Mouse (Mus musculus) MEL (cell line): ENCODE results near the gene 4930503B20Rik. TPM values are rescaled to one million over a fixed set of nuclear protein-coding genes. Genes with fewer than 3 reads are reported as not detected.

ENCODE experiments used
- DNase-seq: peaks from one replicate; pipeline ENCODE4 v3.0.0; 2011; ENCODE audit warnings: low read depth, low spot score
- H3K27ac ChIP-seq: 2 replicates; pipeline ENCODE4 v1.5.1; 2012; ENCODE audit warnings: low read depth, mild to moderate bottlenecking, control low read depth, low read length, moderate library complexity; ENCODE audit not compliant: control insufficient read depth
- H3K27me3 ChIP-seq, 2 experiments: fragments of 150-350 bp in 1 of 2; sonication (generic) in 1 of 2; 2 replicates each; pipeline ENCODE4 v1.6.1; 2012; ENCODE audit warnings: low read length in 2 of 2, mild to moderate bottlenecking in 2 of 2, improper control_type of control experiment in 1 of 2, moderate library complexity in 1 of 2; ENCODE audit not compliant: insufficient read depth in 2 of 2, control insufficient read depth in 1 of 2
- H3K36me3 ChIP-seq, 2 experiments: 2 replicates each; pipeline ENCODE4 v1.6.1; 2012 to 2014; ENCODE audit warnings: low read length in 2 of 2, improper control_type of control experiment in 1 of 2, inconsistent platforms in 1 of 2, mild to moderate bottlenecking in 1 of 2; ENCODE audit not compliant: insufficient read depth in 2 of 2, control insufficient read depth in 1 of 2
- H3K4me1 ChIP-seq, 2 experiments: fragments of 150-350 bp in 1 of 2; sonication (generic) in 1 of 2; 2 replicates each; pipeline ENCODE4 v1.6.1; 2012; ENCODE audit warnings: low read length in 2 of 2, improper control_type of control experiment in 1 of 2, mild to moderate bottlenecking in 1 of 2; ENCODE audit not compliant: insufficient read depth in 2 of 2, control insufficient read depth in 1 of 2
- H3K4me3 ChIP-seq, 2 experiments: fragments of 150-350 bp in 1 of 2; sonication (generic) in 1 of 2; 2 replicates each; pipeline ENCODE4 v1.5.1; 2012; ENCODE audit warnings: low read depth in 2 of 2, low read length in 2 of 2, mild to moderate bottlenecking in 2 of 2, moderate library complexity in 2 of 2, control low read depth in 1 of 2, improper control_type of control experiment in 1 of 2; ENCODE audit not compliant: control insufficient read depth in 1 of 2, insufficient read depth in 1 of 2
- H3K79me2 ChIP-seq: 2 replicates; pipeline ENCODE4 v1.6.1; 2012; ENCODE audit warnings: mild to moderate bottlenecking, low read length, moderate library complexity; ENCODE audit not compliant: control insufficient read depth, poor library complexity, insufficient read depth
- H3K9ac ChIP-seq: 2 replicates; pipeline ENCODE4 v1.6.1; 2012; ENCODE audit warnings: low read depth, mild to moderate bottlenecking, control low read depth, low read length, moderate library complexity; ENCODE audit not compliant: control insufficient read depth, poor library complexity, severe bottlenecking
- H3K9me3 ChIP-seq: fragments of 150-350 bp; sonication (generic); replicated peaks from 2 replicates; pipeline ENCODE4 v1.6.1; 2012; ENCODE audit warnings: mild to moderate bottlenecking, low read length, improper control_type of control experiment, moderate library complexity; ENCODE audit not compliant: insufficient read depth
- BHLHE40 ChIP-seq: IDR thresholded peaks from 2 replicates; pipeline ENCODE4 v1.6.1; 2012; ENCODE audit warnings: low read depth, mild to moderate bottlenecking, inconsistent platforms, low read length, improper control_type of control experiment, borderline replicate concordance
- CHD1 ChIP-seq: IDR thresholded peaks from 2 replicates; pipeline ENCODE4 v1.6.1; 2012; ENCODE audit warnings: low read depth, mild to moderate bottlenecking, inconsistent platforms, low read length, improper control_type of control experiment
- CHD2 ChIP-seq: IDR thresholded peaks from 2 replicates; pipeline ENCODE4 v1.6.1; 2011; ENCODE audit warnings: low read length, improper control_type of control experiment
- CTCF ChIP-seq, 3 experiments: IDR thresholded peaks in 2 of 3; conservative IDR thresholded peaks in 1 of 3; 2 replicates each; pipeline ENCODE4 v1.5.1; 2011 to 2012; ENCODE audit warnings: low read length in 3 of 3, low read depth in 2 of 3, mild to moderate bottlenecking in 2 of 3, improper control_type of control experiment in 1 of 3, inconsistent platforms in 1 of 3, mixed read lengths in 1 of 3, moderate library complexity in 1 of 3; ENCODE audit not compliant: control insufficient read depth in 1 of 3, insufficient read depth in 1 of 3, poor library complexity in 1 of 3, severe bottlenecking in 1 of 3
- E2F4 ChIP-seq: IDR thresholded peaks from 2 replicates; pipeline ENCODE4 v1.6.1; 2011; ENCODE audit warnings: low read depth, low read length, improper control_type of control experiment, borderline replicate concordance
- ELF1 ChIP-seq: IDR thresholded peaks from 2 replicates; pipeline ENCODE4 v1.6.1; 2014; ENCODE audit warnings: low read depth, mild to moderate bottlenecking, inconsistent platforms, low read length, improper control_type of control experiment, moderate library complexity
- GABPA ChIP-seq: IDR thresholded peaks from 2 replicates; pipeline ENCODE4 v1.6.1; 2012; ENCODE audit warnings: low read depth, mild to moderate bottlenecking, inconsistent platforms, low read length, improper control_type of control experiment, moderate library complexity
- GATA1 ChIP-seq: IDR thresholded peaks from 2 replicates; pipeline ENCODE4 v1.6.1; 2011; ENCODE audit warnings: low read depth, low read length, improper control_type of control experiment
- MAFK ChIP-seq: IDR thresholded peaks from 2 replicates; pipeline ENCODE4 v1.6.1; 2011; ENCODE audit warnings: low read depth, mild to moderate bottlenecking, low read length, improper control_type of control experiment, borderline replicate concordance
- MAX ChIP-seq: IDR thresholded peaks from 2 replicates; pipeline ENCODE4 v1.6.1; 2011; ENCODE audit warnings: low read length, improper control_type of control experiment
- MXI1 ChIP-seq: IDR thresholded peaks from 2 replicates; pipeline ENCODE4 v1.6.1; 2011; ENCODE audit warnings: mild to moderate bottlenecking, low read depth, low read length, improper control_type of control experiment
- MYB ChIP-seq: IDR thresholded peaks from 2 replicates; pipeline ENCODE4 v1.6.1; 2011; ENCODE audit warnings: mild to moderate bottlenecking, low read depth, low read length, improper control_type of control experiment
- NELFE ChIP-seq: IDR thresholded peaks from 2 replicates; pipeline ENCODE4 v1.6.1; 2011; ENCODE audit warnings: low read depth, low read length, improper control_type of control experiment
- NRF1 ChIP-seq: IDR thresholded peaks from 2 replicates; pipeline ENCODE4 v1.6.1; 2014; ENCODE audit warnings: low read depth, mild to moderate bottlenecking, inconsistent platforms, low read length, improper control_type of control experiment, moderate library complexity; ENCODE audit not compliant: poor library complexity, insufficient read depth, severe bottlenecking
- POLR2A ChIP-seq, 2 experiments: IDR thresholded peaks; 2 replicates each; pipeline ENCODE4 v1.6.1; 2011 to 2012; ENCODE audit warnings: low read length in 2 of 2, mild to moderate bottlenecking in 2 of 2, control low read depth in 1 of 2, improper control_type of control experiment in 1 of 2, low read depth in 1 of 2, moderate library complexity in 1 of 2; ENCODE audit not compliant: control insufficient read depth in 1 of 2, insufficient read depth in 1 of 2, poor library complexity in 1 of 2
- POLR2AphosphoS2 ChIP-seq: IDR thresholded peaks from 2 replicates; pipeline ENCODE4 v1.6.1; 2011; ENCODE audit warnings: low read length, improper control_type of control experiment
- POLR2AphosphoS5 ChIP-seq: IDR thresholded peaks from 2 replicates; pipeline ENCODE4 v1.6.1; 2012; ENCODE audit warnings: low read depth, borderline replicate concordance, mild to moderate bottlenecking, inconsistent platforms, low read length, moderate library complexity, mixed read lengths
- SIN3A ChIP-seq: IDR thresholded peaks from 2 replicates; pipeline ENCODE4 v1.6.1; 2012; ENCODE audit warnings: low read length, improper control_type of control experiment, inconsistent platforms
- SMC3 ChIP-seq: IDR thresholded peaks from 2 replicates; pipeline ENCODE4 v1.6.1; 2011; ENCODE audit warnings: low read depth, low read length, improper control_type of control experiment
- TAL1 ChIP-seq: IDR thresholded peaks from 2 replicates; pipeline ENCODE4 v1.6.1; 2012; ENCODE audit warnings: mild to moderate bottlenecking, inconsistent platforms, low read length, moderate library complexity, mixed read lengths
- TBP ChIP-seq: IDR thresholded peaks from 2 replicates; pipeline ENCODE4 v1.8.0; 2011; ENCODE audit warnings: low read depth, low read length, improper control_type of control experiment
- USF1 ChIP-seq: IDR thresholded peaks from 2 replicates; pipeline ENCODE4 v1.6.1; 2014; ENCODE audit warnings: low read depth, mild to moderate bottlenecking, inconsistent platforms, low read length, improper control_type of control experiment, moderate library complexity
- USF2 ChIP-seq, 2 experiments: IDR thresholded peaks; 2 replicates each; pipeline ENCODE4 v1.6.1; 2011 to 2012; ENCODE audit warnings: improper control_type of control experiment in 2 of 2, low read length in 2 of 2, borderline replicate concordance in 1 of 2, inconsistent platforms in 1 of 2, low read depth in 1 of 2, mild to moderate bottlenecking in 1 of 2; ENCODE audit not compliant: insufficient read depth in 1 of 2
- ZC3H11A ChIP-seq: IDR thresholded peaks from 2 replicates; pipeline ENCODE4 v1.6.1; 2012; ENCODE audit warnings: low read depth, mild to moderate bottlenecking, inconsistent platforms, low read length, improper control_type of control experiment
- ZNF384 ChIP-seq: IDR thresholded peaks from 2 replicates; pipeline ENCODE4 v1.6.1; 2012; ENCODE audit warnings: low read depth, mild to moderate bottlenecking, inconsistent platforms, low read length, improper control_type of control experiment
- polyA plus RNA-seq, 2 experiments: library from polyadenylated mRNA; stranded (reverse) in 1 of 2; unstranded in 1 of 2; fragments of >175 nt in 1 of 2; fragments of >200 nt in 1 of 2; gene quantifications; 2 replicates each; pipeline versions ENCODE4 v1.2.1 to v1.2.4; 2012; ENCODE audit warnings: low replicate concordance in 2 of 2, low read depth in 1 of 2; ENCODE audit not compliant: insufficient read length in 2 of 2, insufficient read depth in 1 of 2, missing spikeins in 1 of 2
- total RNA-seq: library from RNA; depleted of rRNA; stranded (reverse); fragments of 300-350 nt; gene quantifications from 2 replicates; pipeline ENCODE4 v1.2.3, GENCODE M21; 2012

The 4930503B20Rik gene
- total and polyA plus RNA-seq, 3 experiments: 0.08 TPM; not detected in 2

- TF ChIP-seq TBP: no peak
- no peak for TF ChIP-seq POLR2A (IDR thresholded peaks at IDR 0.05; ENCODE audit: control insufficient read depth in 1 of 2, insufficient read depth in 1 of 2, low read depth in 1 of 2, low read length in 2 of 2, poor library complexity in 1 of 2)
- no peak for TF ChIP-seq NELFE
- TF ChIP-seq CHD1: no peak
- TF ChIP-seq USF1: no peak
- no peak for TF ChIP-seq BHLHE40
- no peak for TF ChIP-seq CTCF (IDR thresholded peaks at IDR 0.05 in 2 of 3, conservative IDR thresholded peaks at IDR 0.05 in 1 of 3; ENCODE audit: control insufficient read depth in 1 of 3, insufficient read depth in 1 of 3, low read depth in 2 of 3, low read length in 3 of 3, poor library complexity in 1 of 3, severe bottlenecking in 1 of 3)
- TF ChIP-seq E2F4: no peak
- no peak for TF ChIP-seq SMC3
- no peak for TF ChIP-seq MAFK
- TF ChIP-seq NRF1: no peak
These were observed 9.2 kb downstream of the 4930503B20Rik start for GRCm38 (mm10) chr3:146641818-146642427.

GRCm38 (mm10) chr3:146632506-146632905 lies 18.6 kb downstream of the 4930503B20Rik start:
- H3K4me1 ChIP-seq: no peaks in the 10 kb centered on the region
- no peak overlapping the region for H3K27ac ChIP-seq
- TF ChIP-seq ZNF384 (no peak), GATA1 (no peak), NRF1 (no peak), CHD1 (no peak), POLR2AphosphoS5 (no peak), SIN3A (no peak), ELF1 (no peak), POLR2AphosphoS2 (no peak), TAL1 (no peak), USF1 (no peak), GABPA (no peak), CTCF (IDR thresholded peaks at IDR 0.05 in 2 of 3, conservative IDR thresholded peaks at IDR 0.05 in 1 of 3; ENCODE audit: control insufficient read depth in 1 of 3, insufficient read depth in 1 of 3, low read depth in 2 of 3, low read length in 3 of 3, poor library complexity in 1 of 3, severe bottlenecking in 1 of 3) (no peak), ZC3H11A (no peak), BHLHE40 (no peak), CHD2 (no peak), MAX (no peak), USF2 (IDR thresholded peaks at IDR 0.05; ENCODE audit: borderline replicate concordance in 1 of 2, insufficient read depth in 1 of 2, low read depth in 1 of 2, low read length in 2 of 2) (no peak), MXI1 (no peak), MYB (no peak)
- no peak overlapping the region for H3K4me3 ChIP-seq
- H3K36me3 ChIP-seq: no peaks in the 10 kb centered on the region
- no peaks in the 10 kb centered on the region for H3K9me3 ChIP-seq
- H3K79me2 ChIP-seq: no peaks in the 10 kb centered on the region
- H3K9ac ChIP-seq: no peak overlapping the region
- H3K27me3 ChIP-seq: no peaks in the 10 kb centered on the region; a peak in 1 of 4 replicates
- DNase-seq: no peak

More at GRCm38 (mm10) chr3:146641818-146642427, 9.2 kb downstream of the 4930503B20Rik start:
- no peaks in the 10 kb centered on the region for H3K36me3 ChIP-seq
- H3K4me1 ChIP-seq: no peaks in the 10 kb centered on the region
- H3K4me3 ChIP-seq: no peak overlapping the region
- H3K79me2 ChIP-seq: no peaks in the 10 kb centered on the region
- no peak for DNase-seq
- no peaks in the 10 kb centered on the region for H3K9me3 ChIP-seq
- no peak overlapping the region for H3K27ac ChIP-seq
- no peaks in the 10 kb centered on the region for H3K27me3 ChIP-seq
- H3K9ac ChIP-seq: no peak overlapping the region
